Mouse (Mus musculus): ENCODE results near the gene Nsrp1. TPM values are rescaled to one million over a fixed set of nuclear protein-coding genes. Genes with fewer than 3 reads are reported as not detected.

The Nsrp1 gene
- total RNA-seq, 2 experiments from 2014 or later, result 16.3 to 17.8 TPM

DNA sequence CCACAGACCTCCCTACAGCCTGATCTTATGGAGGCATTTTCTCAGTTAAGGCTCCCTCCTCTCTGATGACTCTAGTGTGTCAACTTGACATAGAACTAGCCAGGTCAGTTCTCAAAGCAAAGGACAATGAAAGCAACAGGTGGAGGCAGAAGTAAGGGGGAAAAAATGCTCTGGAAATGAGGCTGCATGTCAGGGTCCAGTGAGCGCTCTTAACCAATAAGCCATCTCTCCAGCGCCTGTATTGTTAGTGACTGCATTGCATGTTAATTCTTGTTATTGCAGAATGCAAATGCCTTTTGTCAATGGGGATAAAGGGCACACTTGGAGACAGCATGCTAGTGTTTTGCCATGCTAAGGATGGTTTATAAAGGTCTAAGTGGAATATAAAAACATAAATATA, 35.4 kb downstream of the Nsrp1 start:
- no peak for DNase-seq

DNA sequence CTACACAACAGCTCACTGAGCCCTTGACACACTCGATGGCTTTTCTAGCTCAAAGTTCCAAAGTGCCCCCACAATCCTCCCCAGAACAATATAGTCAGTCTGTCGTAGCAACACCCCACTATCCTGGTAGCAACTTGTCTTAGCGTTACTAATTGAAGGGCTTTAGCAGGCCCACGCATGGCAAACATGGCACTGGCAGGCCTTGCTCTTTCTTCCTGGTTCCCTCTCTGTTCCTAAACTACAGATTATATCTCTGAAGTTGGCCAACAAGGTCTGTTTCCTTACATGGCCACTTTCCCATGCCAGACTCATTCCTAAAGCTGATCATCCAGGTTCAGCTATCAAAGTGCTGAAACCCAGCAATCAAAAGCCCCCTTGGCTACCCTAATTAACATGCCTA, 36.3 kb downstream of the Nsrp1 start:
- no peak for DNase-seq

DNA sequence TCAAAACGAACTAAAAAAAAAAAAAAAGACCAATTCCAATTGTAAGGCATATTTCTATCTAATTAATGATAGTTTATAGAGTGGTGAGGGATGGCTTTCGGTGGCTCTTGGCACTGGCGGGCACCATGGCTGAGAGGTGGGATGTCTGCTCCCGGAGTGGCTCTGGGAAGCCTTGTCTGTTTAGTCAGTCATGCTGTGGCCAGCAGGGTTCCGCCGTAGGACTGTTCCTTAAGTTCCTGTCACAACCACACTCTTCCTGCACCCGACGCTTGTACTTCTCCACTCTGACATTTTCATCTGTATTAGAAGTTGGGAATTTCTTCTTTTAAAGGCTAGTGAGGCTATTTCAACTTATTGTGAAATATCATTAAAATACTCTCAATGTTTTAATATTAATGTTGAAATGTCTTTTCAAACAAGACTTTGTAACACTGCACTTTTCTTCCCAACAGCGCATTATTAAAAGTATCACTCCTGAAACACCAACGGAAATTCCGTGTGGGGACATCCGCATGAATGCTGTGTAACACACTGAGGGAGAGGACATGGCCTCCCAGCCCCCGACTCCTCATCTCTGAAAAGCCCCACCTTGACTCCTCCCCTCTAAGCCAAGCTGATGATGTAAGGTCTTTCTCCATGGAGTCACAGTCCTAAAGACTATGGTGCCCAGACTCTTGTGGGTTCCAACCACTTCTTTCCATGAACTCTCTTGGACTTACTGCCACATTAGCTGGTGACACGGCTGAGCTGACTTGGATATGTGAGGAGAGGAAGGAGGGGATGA, 46.9 kb downstream of the Nsrp1 start:
- no peak for DNase-seq

DNA sequence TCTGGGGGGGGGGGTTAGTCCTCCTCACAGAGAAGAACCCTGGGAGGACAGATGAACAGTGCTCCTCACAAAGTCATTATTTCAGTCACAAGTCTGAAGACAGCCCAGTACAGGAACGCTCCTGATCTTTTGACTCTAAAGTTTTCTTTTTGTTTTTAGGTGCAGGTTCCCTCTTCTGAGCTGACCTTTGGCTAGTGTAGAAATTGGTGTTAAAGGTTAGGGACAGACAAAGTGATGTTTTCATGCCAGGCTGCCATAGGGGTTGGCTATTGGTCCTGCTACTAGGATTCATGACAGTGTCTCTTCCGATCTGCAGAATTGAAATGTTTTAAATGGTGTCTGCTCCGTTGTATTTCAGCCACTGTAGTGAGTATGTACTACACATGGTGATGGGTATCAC, 50.1 kb downstream of the Nsrp1 start:
- no peak for DNase-seq

DNA sequence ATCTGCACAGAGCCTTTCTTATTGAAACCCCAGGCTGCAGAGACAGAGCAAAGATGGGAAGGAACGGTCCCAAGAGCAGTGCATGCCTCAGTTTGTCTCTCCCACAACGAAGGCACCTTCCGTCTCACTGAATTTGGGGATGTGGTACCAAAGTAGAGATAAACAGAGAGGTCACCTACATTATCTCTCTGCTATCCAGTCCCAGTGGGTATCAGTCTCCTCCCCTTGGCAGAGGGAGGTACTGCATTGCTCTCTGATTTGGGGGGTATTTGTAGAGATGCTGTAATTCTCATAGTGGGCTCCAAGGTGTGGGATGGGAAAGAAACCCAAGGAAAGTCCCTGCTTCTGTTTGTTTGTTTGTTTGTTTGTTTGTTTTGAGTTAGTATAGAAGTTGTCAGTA, 51.7 kb downstream of the Nsrp1 start:
- no peak for DNase-seq

DNA sequence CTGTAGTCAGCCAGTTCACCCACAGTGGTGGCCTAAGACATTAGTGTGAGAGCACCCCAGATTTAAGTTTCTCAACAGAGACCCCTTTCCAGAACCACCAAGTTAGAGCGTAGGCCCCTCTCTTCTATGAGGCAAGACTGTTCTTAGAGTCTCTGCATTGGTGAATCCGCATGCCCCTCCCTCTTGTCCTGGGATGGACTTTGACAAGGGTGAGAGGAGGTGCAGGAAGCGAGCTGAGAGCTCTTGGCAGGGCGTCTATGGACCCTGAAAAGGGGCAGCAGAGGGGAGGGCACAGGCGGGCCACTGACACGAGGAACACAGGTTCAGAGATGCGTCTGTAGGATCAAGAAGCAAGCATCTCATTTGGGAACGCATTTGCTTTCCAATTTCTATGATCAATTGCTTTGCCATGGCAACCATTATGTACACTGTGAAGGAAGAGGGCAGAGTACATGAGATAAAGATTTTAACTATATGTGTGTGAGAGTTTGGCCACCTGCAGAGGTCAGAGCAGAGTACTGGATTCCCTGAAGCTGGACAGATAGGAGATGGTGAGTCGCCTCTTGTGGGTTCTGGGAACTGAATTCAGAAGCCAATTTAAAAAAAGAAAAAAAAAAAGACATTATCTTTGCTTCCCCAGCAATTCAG, 56.4 kb downstream of the Nsrp1 start:
- DNase-seq, result no peak

DNA sequence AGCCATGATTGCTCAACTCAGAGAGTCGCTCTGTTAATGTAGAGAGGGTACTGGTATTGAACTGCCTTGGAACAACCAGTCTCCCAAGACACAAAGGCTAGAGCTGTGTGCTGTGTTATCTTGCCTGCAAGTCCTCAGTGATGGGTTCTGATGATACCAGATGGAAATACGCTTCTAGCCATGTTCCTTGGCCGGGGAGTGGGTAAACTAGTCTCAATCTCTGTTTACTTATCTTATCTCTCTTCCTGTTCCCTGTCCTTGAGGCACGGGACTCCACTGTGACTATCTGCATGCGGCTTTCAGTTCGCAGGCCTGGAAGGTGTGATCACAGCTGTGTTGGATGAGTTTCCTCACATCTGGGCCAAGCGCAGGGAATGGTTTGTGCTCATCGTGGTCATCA, 58.7 kb downstream of the Nsrp1 start:
- DNase-seq, result no peak

DNA sequence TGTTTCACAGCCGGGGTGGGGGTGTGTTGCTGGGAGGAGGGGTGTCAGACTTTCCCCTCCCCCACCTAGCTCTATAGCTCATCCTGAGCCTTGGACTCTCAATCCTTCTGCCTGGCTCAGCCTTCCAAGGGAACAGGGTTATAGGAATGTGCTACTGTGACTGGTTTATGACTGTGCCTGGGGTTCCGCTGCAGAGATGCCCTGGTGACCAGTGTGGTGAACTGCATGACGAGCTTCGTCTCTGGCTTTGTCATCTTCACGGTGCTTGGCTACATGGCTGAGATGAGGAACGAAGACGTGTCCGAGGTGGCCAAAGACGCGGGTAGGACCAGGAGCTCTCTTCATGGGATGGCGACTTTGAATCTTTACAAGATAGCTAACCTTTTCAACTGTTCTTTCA, 60.2 kb downstream of the Nsrp1 start:
- no peak for DNase-seq

DNA sequence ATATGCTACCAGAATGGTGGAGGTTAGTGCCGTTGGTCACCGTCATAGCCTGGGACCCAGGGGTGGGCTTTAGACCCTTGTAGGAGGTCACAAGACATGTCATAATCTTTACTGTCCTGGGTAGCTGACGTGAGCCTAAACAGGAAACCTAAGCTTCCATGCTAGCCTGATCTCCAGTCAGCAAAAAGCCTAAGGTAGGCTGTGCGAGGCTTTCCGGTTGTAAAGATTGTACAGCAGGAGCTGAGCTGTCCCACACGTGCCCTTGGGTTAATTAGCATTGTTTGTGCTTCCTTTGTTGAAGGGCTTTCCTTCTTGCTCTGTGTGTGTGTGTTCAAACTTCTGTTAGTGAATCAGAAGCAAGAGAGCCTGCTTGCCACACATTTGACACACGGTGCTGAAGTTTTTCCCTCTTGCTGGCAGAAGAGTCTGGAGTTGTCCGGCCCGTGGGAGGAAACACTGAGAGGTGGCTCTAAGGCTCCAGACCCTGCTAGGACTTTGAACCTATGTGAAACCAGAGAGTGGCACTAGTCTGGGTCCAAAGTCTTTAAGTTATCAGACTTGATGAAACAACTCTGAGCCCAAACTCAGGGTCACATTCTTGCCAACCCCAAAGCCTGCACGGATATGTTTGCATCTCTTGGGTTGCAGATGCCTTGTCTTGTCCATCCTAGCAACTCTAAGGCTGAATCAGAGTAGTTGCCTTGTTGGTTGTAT, 67.3 kb downstream of the Nsrp1 start:
- no peak for DNase-seq

DNA sequence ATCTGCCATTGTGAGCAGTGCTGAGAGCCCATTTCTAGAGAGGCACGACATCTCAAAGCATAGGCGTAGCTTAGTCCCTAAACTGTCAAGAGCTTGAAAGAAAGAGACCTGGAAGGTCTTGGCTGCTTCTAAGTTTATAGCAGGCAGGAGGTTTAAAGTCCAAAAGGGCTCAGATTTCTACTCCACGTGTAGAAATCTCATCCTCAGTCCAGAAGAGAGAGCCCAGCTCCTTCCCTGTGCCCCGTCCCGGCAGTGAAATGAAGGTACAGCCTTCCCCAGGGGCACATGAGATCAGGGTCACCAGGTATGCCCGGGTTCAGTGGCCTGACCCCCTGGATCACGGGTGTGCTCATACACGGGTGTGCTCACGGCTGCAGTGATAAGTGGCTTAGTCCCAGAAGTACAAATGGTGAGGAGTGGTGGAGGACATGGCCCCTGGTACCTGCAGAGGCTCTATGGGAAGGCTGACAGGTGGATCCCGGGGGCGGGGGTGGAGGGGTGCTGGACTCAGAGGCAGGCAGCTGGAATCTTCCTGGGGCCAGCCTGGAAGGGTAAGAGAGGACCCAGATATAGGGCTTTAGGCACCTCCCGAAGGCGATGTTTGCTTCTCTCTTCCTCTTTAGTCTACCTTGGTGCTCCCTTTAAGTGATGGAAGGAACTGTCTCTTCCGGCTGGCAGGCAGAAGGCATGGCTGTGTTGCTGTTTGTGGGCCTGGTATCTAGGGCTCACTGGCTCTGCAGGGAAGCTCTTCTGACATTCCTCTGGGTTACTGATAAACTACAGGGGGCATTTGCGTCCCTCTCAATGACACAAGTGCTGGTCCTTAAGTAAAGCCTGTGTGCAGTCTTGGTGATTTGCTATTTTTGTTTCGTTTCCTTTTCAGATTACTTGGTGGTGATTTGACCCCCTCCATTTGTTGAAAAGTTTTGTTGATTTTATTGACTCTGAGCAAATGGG, 68.9 kb downstream of the Nsrp1 start:
- no peak for DNase-seq

DNA sequence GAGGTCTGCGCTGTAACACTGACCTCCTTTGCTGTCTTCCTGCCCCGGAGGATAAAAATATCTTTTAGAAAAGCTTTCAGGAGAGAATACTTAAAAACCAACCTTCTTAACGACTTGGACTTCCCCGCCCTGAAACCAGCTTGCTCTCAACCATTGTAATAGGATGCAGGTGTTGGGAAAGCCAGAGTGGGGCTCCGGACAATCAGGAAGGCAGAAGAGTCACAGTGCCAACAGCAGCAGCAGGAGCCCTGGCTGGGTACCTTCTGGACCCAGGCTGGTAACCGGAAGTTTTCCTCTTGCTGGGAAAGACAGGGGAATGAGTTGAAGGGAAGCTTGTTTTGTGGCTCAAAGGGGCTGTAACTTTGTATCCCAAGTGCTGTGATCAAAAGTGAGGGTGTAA, 71.6 kb downstream of the Nsrp1 start:
- DNase-seq, result no peak

DNA sequence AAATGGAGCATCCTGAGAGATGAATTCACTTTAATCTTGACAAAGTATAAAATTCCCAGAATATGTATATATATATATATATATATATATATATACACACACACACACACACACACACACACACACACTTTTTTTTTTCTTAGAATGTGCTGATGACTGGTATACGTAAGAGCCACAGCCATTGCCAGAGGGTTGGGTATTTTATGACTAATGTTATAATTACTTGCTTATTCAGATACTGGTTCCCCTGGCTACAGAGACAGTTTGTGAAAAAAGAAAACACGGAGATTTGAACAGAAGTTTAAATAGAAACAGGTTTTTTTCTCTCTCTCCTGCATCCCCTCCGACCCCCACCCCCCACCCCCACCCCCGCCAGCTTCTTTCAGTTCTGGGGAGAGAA, 72.4 kb downstream of the Nsrp1 start:
- no peak for DNase-seq

DNA sequence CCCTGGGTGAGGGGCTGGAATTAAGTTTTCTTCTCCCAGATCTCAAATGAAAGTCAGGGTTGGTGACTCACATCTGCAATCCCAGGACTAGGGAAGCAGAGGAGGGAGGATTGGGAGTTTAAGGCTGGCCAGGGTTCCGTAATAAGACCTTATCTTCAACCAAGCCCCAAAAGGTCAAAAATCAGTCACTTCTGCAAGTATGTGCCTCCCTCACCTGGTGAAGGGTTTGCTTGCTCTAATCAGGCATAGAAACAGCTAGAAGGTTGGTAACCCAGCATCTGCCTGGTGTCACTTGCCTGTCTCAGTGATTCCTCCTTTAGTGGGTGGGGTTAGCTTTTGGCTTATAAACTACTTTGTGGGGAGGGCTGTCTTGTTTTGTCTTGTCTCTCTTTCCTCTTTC, 75.9 kb downstream of the Nsrp1 start:
- DNase-seq, result no peak

DNA sequence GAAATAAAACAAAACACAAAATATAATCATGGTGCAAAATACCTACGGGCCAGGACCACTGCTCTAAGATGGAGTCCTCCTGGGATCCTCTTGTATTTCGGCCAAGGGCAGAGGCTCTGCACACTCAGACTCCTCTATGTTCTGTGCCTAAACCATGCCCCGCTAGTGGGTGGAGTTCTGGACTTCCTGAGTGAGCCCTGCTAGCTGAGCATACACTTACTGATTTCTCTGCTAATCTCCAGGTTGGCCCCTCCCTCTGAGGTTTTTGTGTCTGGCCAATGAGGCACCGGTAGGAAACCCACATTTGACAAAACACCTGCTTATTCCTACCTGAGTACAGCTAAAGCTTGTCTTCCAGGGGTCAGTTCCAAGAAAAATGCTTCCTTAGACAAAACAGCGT, 77.5 kb downstream of the Nsrp1 start:
- no peak for DNase-seq

DNA sequence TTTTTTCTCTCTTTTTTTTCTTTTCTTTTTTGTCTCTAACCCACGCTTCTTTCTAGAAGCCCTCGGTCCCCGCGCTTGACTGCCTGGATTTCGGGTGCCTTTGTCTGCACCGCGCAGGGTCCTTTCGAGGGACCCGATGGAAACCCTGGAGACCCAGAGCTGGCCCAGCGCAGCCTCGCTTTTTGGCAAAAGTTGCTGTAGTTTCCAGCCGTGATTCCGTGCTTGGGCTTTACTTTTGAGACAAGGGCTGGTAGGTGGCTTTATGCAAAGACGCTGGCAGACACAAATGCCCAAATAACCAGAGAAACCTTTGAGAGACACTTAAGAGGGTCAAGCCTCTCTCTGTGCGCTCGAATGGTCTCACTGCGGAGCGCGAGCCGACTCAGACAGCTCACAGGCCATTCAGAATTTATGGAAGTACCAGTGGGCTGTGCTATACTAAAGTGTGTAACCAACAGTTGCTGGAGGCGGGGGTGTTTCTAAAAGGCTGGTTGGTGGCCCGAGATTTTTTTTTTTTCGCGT, 79.5 kb downstream of the Nsrp1 start:
- DNase-seq, result no peak

DNA sequence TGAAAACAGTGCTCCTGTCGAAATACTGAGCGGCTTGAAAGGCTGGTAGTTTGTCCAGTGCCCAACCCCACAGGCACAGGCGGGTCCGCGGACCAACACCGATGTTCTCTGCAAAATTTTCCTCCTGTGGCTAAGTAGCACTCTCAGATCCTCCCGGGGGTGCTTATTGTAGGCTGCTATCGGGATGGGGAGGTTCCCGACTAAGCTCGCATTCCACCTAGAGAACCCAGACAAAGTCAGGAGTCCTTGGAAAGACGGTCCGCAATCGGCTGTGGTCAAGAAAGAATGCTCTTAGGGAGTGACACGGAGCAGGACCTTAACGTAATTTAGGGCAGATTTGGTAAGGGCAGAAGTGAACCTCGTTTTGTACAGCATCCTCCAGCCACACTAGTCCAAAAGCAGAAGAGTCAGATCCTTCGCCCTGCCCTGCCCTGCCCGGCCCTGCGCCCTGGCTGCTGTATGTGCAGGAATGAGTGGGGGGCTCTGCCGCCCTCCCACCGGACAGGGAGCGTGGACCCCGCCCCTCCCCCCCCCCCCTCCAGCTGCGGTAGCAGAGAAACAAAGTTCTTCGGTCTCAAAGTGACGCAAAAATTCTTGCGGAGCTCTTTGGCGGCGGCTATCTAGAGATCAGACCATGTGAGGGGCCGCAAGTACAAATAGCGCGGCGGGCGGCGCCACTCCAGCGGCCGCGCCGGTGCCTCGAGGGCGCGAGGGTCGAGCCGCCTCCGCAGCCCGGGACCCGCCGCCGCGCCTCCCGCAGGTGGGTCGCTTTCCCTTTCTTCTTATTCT, 80.1 kb downstream of the Nsrp1 start, which contains the start of gene Slc6a4:
Gene Slc6a4, plus strand, starts transcription at position 688 of the 789 bp plus-strand sequence.
- no peak for DNase-seq

DNA sequence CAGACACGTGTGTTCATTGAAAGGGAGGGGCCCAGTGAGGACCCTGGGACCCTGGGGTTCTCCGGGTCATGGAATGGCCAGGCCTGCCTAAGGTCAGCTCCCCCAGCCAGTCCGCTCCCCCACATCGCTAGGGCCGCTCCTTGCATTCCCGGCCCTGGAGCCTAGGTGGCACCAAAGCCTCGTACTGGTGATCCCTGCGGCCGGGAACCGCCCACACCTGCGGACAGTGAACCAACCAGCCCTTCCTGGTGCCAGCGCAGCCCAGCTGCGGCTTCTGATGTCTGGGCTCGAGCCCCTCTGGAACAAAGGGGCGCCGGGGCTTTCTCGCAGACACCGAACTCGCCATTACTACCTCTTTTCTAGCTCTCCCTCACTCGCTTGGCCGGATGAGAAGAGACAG, 80.9 kb downstream of the Nsrp1 start:
- peak; percentile 36 to 61 for DNase-seq

DNA sequence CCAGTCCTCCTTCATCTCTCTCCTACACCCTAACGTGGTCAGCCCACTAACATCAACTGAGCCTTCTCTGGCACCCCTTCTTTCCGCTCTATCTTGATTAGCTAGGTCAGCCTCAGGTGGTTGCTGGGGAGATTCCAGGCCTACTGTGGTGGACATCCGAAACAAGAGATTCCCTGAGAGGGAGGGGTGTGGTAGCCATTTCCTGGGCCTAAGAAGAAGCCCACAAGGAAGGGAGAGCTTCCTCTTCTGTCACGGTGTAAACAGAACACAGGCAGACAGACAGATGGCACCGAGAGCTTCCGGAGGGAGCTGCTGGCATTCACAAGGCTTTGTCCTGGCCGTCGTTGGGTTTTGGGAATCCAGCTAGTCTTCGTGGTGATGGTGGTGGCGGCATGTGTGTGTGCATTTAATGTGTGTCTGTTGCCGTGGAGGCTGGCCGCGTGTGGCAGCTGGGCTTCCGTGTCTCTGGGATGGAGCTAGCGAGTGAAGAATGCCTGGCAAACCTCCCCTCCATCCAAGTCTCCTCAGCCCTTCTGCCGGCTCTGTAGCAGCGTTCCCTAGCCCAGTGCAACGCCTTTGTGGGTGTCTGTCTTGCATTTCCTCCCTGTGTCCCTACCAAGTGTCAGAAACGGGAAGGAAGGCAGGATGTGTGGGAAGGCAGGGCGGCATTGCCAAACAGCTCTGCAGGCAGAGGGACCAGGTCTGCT, 82.1 kb downstream of the Nsrp1 start:
- DNase-seq, result peak in 1 of 2 experiments; percentile 9
